Mouse (Mus musculus) thymus, postnatal 4 days (tissue): Measurements from ENCODE around the gene Hand1.
A peak's percentile ranks its signal among the peaks of the same experiment; 100 is the strongest.
"Not testable (repeated sequence)": the region's sequence is repeated elsewhere in the genome, so short reads cannot be mapped to it uniquely, and the experiment has no call there.

Source experiments
- DNase-seq: peaks from one replicate; pipeline ENCODE4 v3.0.0; 2021

The Hand1 gene

GRCm38 (mm10) chr11:57832552-57833201 is at the start of gene Hand1:
Gene Hand1 (minus strand): TSS chr11:57832818.
- no peak for DNase-seq

- no peak for DNase-seq
Observed at GRCm38 (mm10) chr11:57876157-57876556, 43.5 kb upstream of the Hand1 start.

GRCm38 (mm10) chr11:57873014-57873413 is 40.4 kb upstream of the Hand1 start:
- no peak for DNase-seq

- DNase-seq, result peak; percentile 71
Observed at GRCm38 (mm10) chr11:57868753-57869460, 36.3 kb upstream of the Hand1 start.

GRCm38 (mm10) chr11:57866466-57866865 is 33.8 kb upstream of the Hand1 start:
- no peak for DNase-seq

- DNase-seq, result no peak
Observed at GRCm38 (mm10) chr11:57864577-57864976, 32.0 kb upstream of the Hand1 start.

GRCm38 (mm10) chr11:57862088-57862487 is 29.5 kb upstream of the Hand1 start:
- no peak for DNase-seq

- DNase-seq, result no peak
Observed at GRCm38 (mm10) chr11:57857709-57858108, 25.1 kb upstream of the Hand1 start.

- no peak for DNase-seq
Observed at GRCm38 (mm10) chr11:57853571-57853970, 21.0 kb upstream of the Hand1 start.

GRCm38 (mm10) chr11:57850931-57851330 is 18.3 kb upstream of the Hand1 start:
- no peak for DNase-seq

GRCm38 (mm10) chr11:57850298-57850697 is 17.7 kb upstream of the Hand1 start:
- DNase-seq, result no peak

GRCm38 (mm10) chr11:57847396-57847795 is 14.8 kb upstream of the Hand1 start:
- DNase-seq, result no peak

- not testable (repeated sequence) for DNase-seq
Observed at GRCm38 (mm10) chr11:57846421-57847363, 14.1 kb upstream of the Hand1 start.

- no peak for DNase-seq
Observed at GRCm38 (mm10) chr11:57841391-57841790, 8.8 kb upstream of the Hand1 start.

GRCm38 (mm10) chr11:57840986-57841385 is 8.4 kb upstream of the Hand1 start:
- DNase-seq, result no peak

GRCm38 (mm10) chr11:57837861-57838680 is 5.5 kb upstream of the Hand1 start:
- no peak for DNase-seq

GRCm38 (mm10) chr11:57836872-57837680 is 4.5 kb upstream of the Hand1 start:
- no peak for DNase-seq

GRCm38 (mm10) chr11:57836401-57836800 is 3.8 kb upstream of the Hand1 start:
- DNase-seq, result no peak

- no peak for DNase-seq
Observed at GRCm38 (mm10) chr11:57835931-57836330, 3.3 kb upstream of the Hand1 start.

GRCm38 (mm10) chr11:57835331-57835730 is 2.7 kb upstream of the Hand1 start:
- no peak for DNase-seq

GRCm38 (mm10) chr11:57834031-57834430 is 1.4 kb upstream of the Hand1 start:
- DNase-seq, result no peak
